Mouse (Mus musculus) myocyte (in vitro differentiated cells): ENCODE results near the gene Rab44.

ENCODE experiments used
- CEBPB ChIP-seq: IDR thresholded peaks from 2 replicates; pipeline ENCODE4 v1.6.1; 2011; ENCODE audit warnings: mild to moderate bottlenecking, moderate library complexity; ENCODE audit not compliant: poor library complexity, insufficient read depth, severe bottlenecking
- E2F4 ChIP-seq: IDR thresholded peaks from one replicate; pipeline ENCODE4 v1.6.1; 2011; ENCODE audit warnings: mild to moderate bottlenecking, control low read depth, moderate library complexity; ENCODE audit not compliant: insufficient read depth
- MAX ChIP-seq: IDR thresholded peaks from one replicate; pipeline ENCODE4 v1.6.1; 2011; ENCODE audit warnings: low read depth, mild to moderate bottlenecking, control low read depth
- MYOD1 ChIP-seq, 3 experiments: IDR thresholded peaks; one replicate each; pipeline ENCODE4 v1.6.1; 2011; ENCODE audit warnings: control low read depth in 2 of 3, low read depth in 2 of 3, mild to moderate bottlenecking in 2 of 3, moderate library complexity in 1 of 3; ENCODE audit not compliant: insufficient read length in 2 of 3, control insufficient read depth in 1 of 3
- MYOG ChIP-seq, 3 experiments: IDR thresholded peaks; one replicate each; pipeline ENCODE4 v1.6.1; 2011; ENCODE audit warnings: control low read depth in 2 of 3, low read depth in 2 of 3, mild to moderate bottlenecking in 2 of 3; ENCODE audit not compliant: insufficient read length in 2 of 3, control insufficient read depth in 1 of 3, insufficient read depth in 1 of 3
- POLR2A ChIP-seq: IDR thresholded peaks from one replicate; pipeline ENCODE4 v1.6.1; 2011; ENCODE audit warnings: low read depth, mild to moderate bottlenecking, control low read depth, moderate library complexity; ENCODE audit not compliant: insufficient read length
- POLR2AphosphoS2 ChIP-seq: IDR thresholded peaks from one replicate; pipeline ENCODE4 v1.6.1; 2011; ENCODE audit warnings: low read depth, control low read depth; ENCODE audit not compliant: insufficient read length
- SRF ChIP-seq: IDR thresholded peaks from one replicate; pipeline ENCODE4 v1.6.1; 2011; ENCODE audit warnings: low read depth; ENCODE audit not compliant: control insufficient read depth, insufficient read length
- TCF12 ChIP-seq: IDR thresholded peaks from one replicate; pipeline ENCODE4 v1.6.1; 2011; ENCODE audit warnings: mild to moderate bottlenecking, control low read depth; ENCODE audit not compliant: poor library complexity, insufficient read depth, severe bottlenecking
- TCF3 ChIP-seq: IDR thresholded peaks from one replicate; pipeline ENCODE4 v1.6.1; 2011; ENCODE audit warnings: low read depth, control low read depth; ENCODE audit not compliant: insufficient read length
- USF1 ChIP-seq: IDR thresholded peaks from one replicate; pipeline ENCODE4 v1.6.1; 2011; ENCODE audit warnings: low read depth, mild to moderate bottlenecking, control low read depth, moderate library complexity

GRCm38 (mm10) chr17:29175693-29176092 is 61.7 kb downstream of the Rab44 start:
- no peak for TF ChIP-seq CEBPB
- TF ChIP-seq E2F4: no peak
- TF ChIP-seq USF1: no peak
- TF ChIP-seq POLR2AphosphoS2: no peak
- TF ChIP-seq POLR2A: no peak
- TF ChIP-seq MAX: no peak
- TF ChIP-seq MYOD1 (IDR thresholded peaks at IDR 0.05; ENCODE audit: control insufficient read depth in 1 of 3, insufficient read length in 2 of 3, low read depth in 2 of 3): no peak
- no peak for TF ChIP-seq SRF
- TF ChIP-seq MYOG (IDR thresholded peaks at IDR 0.05; ENCODE audit: control insufficient read depth in 1 of 3, insufficient read depth in 1 of 3, insufficient read length in 2 of 3, low read depth in 2 of 3): no peak
- no peak for TF ChIP-seq TCF3
- no peak for TF ChIP-seq TCF12
